Mouse (Mus musculus): ENCODE data around the gene Gm49450. TPM values are rescaled to one million over a fixed set of nuclear protein-coding genes. Genes with fewer than 3 reads are reported as not detected.

Gm49450 gene
- polyA plus RNA-seq, 1 experiment: not detected

DNA sequence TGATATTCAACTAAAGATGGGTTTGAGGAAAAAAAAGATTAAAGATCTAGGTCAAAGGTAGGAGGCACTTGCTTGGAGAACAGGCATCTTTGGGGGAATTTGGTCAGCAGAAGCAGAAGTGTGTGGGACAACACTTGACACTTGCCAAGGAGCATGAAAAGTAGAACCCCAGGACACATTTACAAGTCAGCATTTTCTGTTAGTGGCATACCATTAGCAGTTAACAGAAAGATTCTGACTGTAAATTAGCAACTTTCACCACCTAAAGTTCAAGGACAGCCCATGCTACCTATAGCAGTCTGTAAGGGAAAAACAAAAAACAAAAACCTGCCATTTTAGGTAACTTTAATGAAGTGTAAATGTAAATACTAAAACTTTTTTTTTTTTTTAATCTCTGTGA is 5.0 kb downstream of the Gm49450 start:
- H3K27ac ChIP-seq (ENCODE audit: insufficient read depth, low read depth, low read length): no peak overlapping the region
- H3K4me1 ChIP-seq (ENCODE audit: control insufficient read depth, insufficient read depth, low read length): peaks cover 9% of the 10 kb centered on the region

GRCm38 (mm10) chr15:98947884-98948283 is 5.5 kb downstream of the Gm49450 start:
- peaks cover 9% of the 10 kb centered on the region for H3K4me1 ChIP-seq (ENCODE audit: control insufficient read depth, insufficient read depth, low read length)
- TF ChIP-seq CTCF (IDR thresholded peaks at IDR 0.05; ENCODE audit: low read depth, low read length) (no peak), POLR2A (IDR thresholded peaks at IDR 0.05; ENCODE audit: borderline replicate concordance, low read depth, low read length) (no peak)
- H3K4me3 ChIP-seq (ENCODE audit: insufficient read depth, low read length): no peak overlapping the region
- no peak overlapping the region for H3K27ac ChIP-seq (ENCODE audit: insufficient read depth, low read depth, low read length)

More for the DNA sequence above, 5.0 kb downstream of the Gm49450 start:
- no peak for TF ChIP-seq POLR2A (IDR thresholded peaks at IDR 0.05; ENCODE audit: borderline replicate concordance, low read depth, low read length)
- TF ChIP-seq CTCF (IDR thresholded peaks at IDR 0.05; ENCODE audit: low read depth, low read length): no peak
- no peak overlapping the region for H3K4me3 ChIP-seq (ENCODE audit: insufficient read depth, low read length)

DNA sequence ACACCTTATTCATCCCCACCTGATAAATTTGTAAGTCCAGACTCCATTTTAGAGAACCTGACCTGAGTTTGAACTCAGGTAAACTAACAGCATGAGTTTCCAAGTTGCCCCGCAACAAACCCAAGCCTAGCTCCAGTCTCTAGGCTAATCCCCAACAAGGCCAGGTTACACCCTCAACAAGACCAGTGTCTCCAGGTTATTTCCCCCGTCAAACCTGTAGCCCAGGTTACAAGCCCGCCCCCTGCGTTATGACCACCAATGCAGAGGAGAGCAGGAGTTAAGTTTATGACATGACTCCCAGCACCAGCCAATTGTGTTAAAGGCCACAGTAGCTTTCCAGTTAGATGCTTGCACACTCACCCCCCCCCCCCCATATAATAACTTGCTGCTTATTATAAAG is 10.2 kb downstream of the Gm49450 start:
- Histone ChIP-seq H3K4me1 (ENCODE audit: control insufficient read depth, insufficient read depth, low read length) (0 out of 2 replicates have a peak, but pooled peaks cover 2% of the 10 kb centered on the region), H3K4me3 (ENCODE audit: insufficient read depth, low read length) (no peak overlapping the region), H3K27ac (ENCODE audit: insufficient read depth, low read depth, low read length) (no peak overlapping the region)
- TF ChIP-seq POLR2A (IDR thresholded peaks at IDR 0.05; ENCODE audit: borderline replicate concordance, low read depth, low read length): no peak
- TF ChIP-seq CTCF (IDR thresholded peaks at IDR 0.05; ENCODE audit: low read depth, low read length): no peak

- TF ChIP-seq POLR2A (IDR thresholded peaks at IDR 0.05; ENCODE audit: borderline replicate concordance, low read depth, low read length) (no peak), CTCF (IDR thresholded peaks at IDR 0.05; ENCODE audit: low read depth, low read length) (no peak)
- no peak overlapping the region for H3K4me3 ChIP-seq (ENCODE audit: insufficient read depth, low read length)
- H3K4me1 ChIP-seq (ENCODE audit: control insufficient read depth, insufficient read depth, low read length): peaks cover 7% of the 10 kb centered on the region
- H3K27ac ChIP-seq (ENCODE audit: insufficient read depth, low read depth, low read length): no peak overlapping the region
Measured at GRCm38 (mm10) chr15:98942081-98942480, 11.3 kb downstream of the Gm49450 start.

GRCm38 (mm10) chr15:98941539-98941938 is 11.8 kb downstream of the Gm49450 start:
- TF ChIP-seq POLR2A (IDR thresholded peaks at IDR 0.05; ENCODE audit: borderline replicate concordance, low read depth, low read length) (no peak), CTCF (IDR thresholded peaks at IDR 0.05; ENCODE audit: low read depth, low read length) (no peak)
- peaks cover 9% of the 10 kb centered on the region for H3K4me1 ChIP-seq (ENCODE audit: control insufficient read depth, insufficient read depth, low read length)
- no peak overlapping the region for H3K4me3 ChIP-seq (ENCODE audit: insufficient read depth, low read length)
- no peak overlapping the region for H3K27ac ChIP-seq (ENCODE audit: insufficient read depth, low read depth, low read length)

GRCm38 (mm10) chr15:98940816-98941215 is 12.5 kb downstream of the Gm49450 start:
- TF ChIP-seq CTCF (IDR thresholded peaks at IDR 0.05; ENCODE audit: low read depth, low read length) (no peak), POLR2A (IDR thresholded peaks at IDR 0.05; ENCODE audit: borderline replicate concordance, low read depth, low read length) (no peak)
- H3K27ac ChIP-seq (ENCODE audit: insufficient read depth, low read depth, low read length): no peak overlapping the region
- H3K4me1 ChIP-seq (ENCODE audit: control insufficient read depth, insufficient read depth, low read length): peaks cover 15% of the 10 kb centered on the region
- no peak overlapping the region for H3K4me3 ChIP-seq (ENCODE audit: insufficient read depth, low read length)

DNA sequence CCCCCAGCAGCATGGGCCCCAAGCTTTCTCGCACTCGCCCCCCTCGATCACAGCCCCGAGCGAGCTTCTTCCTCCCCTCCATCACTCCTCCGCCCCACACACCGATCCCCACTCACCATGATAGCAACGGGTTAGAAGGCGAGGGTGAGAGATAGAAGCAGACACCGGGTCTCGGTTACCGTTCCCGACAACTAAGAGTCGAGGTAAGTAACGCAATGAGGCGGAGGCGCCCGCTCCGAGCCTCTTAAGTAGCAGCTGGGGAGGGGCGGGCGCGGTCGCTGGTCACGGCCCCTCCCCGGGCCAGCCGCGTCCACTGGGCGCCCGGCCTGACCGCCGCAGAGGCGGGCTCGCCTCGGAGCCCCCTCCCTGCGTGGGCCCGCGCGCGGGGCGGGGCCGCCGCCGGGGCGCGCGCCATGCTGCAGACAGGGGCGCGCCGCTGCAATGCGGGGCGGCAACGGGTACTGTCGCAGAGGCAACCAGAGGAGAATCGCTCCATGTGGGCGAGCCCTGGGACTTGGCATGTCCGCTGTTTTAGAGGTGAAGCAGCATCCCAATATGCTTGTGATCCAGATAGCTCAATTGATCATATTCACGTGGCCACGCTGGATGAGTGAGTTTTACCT is 19.0 kb downstream of the Gm49450 start, which contains the start of gene Tuba1b:
TSS of gene Tuba1b (minus strand) at position 349 of the 623 bp plus-strand sequence.
- H3K4me1 ChIP-seq (ENCODE audit: control insufficient read depth, insufficient read depth, low read length): peaks cover 17% of the 10 kb centered on the region
- peak; percentile 86; the same call in 1 of the 2 replicates for TF ChIP-seq POLR2A (IDR thresholded peaks at IDR 0.05; ENCODE audit: borderline replicate concordance, low read depth, low read length)
- TF ChIP-seq CTCF (IDR thresholded peaks at IDR 0.05; ENCODE audit: low read depth, low read length): no peak
- H3K27ac ChIP-seq (ENCODE audit: insufficient read depth, low read depth, low read length): peak within 1 kb of the TSS; percentile 80
- peak within 1 kb of the TSS; percentile 74 for H3K4me3 ChIP-seq (ENCODE audit: insufficient read depth, low read length)

DNA sequence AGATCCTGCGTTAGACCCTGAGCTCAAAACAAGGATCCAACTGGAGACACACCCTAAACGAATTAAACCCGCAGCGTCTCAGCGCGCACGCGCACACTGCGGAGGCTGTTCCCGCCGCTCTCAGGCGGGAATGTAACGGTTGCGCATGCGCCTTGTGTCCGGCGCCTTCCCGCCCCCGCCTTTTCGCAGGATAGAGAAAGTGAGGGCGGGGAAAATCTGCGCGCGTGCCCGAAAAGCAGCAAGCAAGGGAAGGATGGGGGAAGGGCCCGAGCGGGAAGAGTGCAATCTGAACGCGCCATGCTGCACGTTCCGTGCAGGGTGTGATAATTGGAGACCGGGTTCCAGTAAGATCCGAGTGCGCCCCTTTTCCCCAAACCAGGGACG is 19.5 kb downstream of the Gm49450 start:
- H3K27ac ChIP-seq (ENCODE audit: insufficient read depth, low read depth, low read length): peak overlapping the region; percentile 80
- peaks cover 17% of the 10 kb centered on the region for H3K4me1 ChIP-seq (ENCODE audit: control insufficient read depth, insufficient read depth, low read length)
- TF ChIP-seq CTCF (IDR thresholded peaks at IDR 0.05; ENCODE audit: low read depth, low read length): no peak
- no peak for TF ChIP-seq POLR2A (IDR thresholded peaks at IDR 0.05; ENCODE audit: borderline replicate concordance, low read depth, low read length)
- peak overlapping the region; percentile 74 for H3K4me3 ChIP-seq (ENCODE audit: insufficient read depth, low read length)

DNA sequence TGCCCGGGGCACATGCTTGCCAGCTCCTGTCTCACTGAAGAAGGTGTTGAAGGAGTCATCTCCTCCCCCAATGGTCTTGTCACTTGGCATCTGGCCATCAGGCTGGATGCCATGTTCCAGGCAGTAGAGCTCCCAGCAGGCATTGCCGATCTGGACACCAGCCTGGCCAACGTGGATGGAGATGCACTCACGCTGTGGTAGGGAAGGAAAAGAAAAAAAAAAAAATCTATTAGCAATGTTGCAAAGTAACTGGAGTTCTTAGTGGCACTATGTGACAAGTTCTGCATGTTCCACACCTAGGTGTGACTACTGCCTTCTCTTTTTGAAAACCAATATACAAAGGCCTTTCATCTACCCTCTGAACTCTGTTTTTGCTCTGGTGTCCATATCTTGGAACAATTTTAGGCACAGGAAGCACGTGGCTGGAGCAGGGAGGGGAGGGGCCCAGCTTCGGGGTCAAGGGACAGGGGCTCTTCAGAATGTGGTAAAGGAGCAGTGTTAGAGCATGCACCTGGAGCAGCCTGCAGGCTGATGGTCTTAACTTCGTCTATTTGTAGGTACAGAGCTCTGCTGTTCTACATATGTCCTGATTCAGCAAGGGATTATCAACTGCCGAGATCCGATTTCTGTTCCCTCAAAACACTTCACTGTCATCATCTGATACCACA is 20.2 kb downstream of the Gm49450 start:
- Histone ChIP-seq H3K4me1 (ENCODE audit: control insufficient read depth, insufficient read depth, low read length) (peaks cover 19% of the 10 kb centered on the region), H3K27ac (ENCODE audit: insufficient read depth, low read depth, low read length) (peak overlapping the region; percentile 80), H3K4me3 (ENCODE audit: insufficient read depth, low read length) (peak overlapping the region; percentile 74)

GRCm38 (mm10) chr15:98930998-98931397 is 22.4 kb downstream of the Gm49450 start:
- Histone ChIP-seq H3K27ac (ENCODE audit: insufficient read depth, low read depth, low read length) (no peak overlapping the region), H3K4me3 (ENCODE audit: insufficient read depth, low read length) (no peak overlapping the region), H3K4me1 (ENCODE audit: control insufficient read depth, insufficient read depth, low read length) (peaks cover 6% of the 10 kb centered on the region)
- TF ChIP-seq CTCF (IDR thresholded peaks at IDR 0.05; ENCODE audit: low read depth, low read length) (no peak), POLR2A (IDR thresholded peaks at IDR 0.05; ENCODE audit: borderline replicate concordance, low read depth, low read length) (no peak)
